Mouse (Mus musculus) CH12.LX (cell line): Measurements from ENCODE around the gene Glra1.

Source experiments
- BHLHE40 ChIP-seq: IDR thresholded peaks from 2 replicates; pipeline ENCODE4 v1.6.1; 2011; ENCODE audit warnings: mild to moderate bottlenecking, low read depth, low read length, improper control_type of control experiment
- CHD2 ChIP-seq: IDR thresholded peaks from 2 replicates; pipeline ENCODE4 v1.6.1; 2011; ENCODE audit warnings: low read length, improper control_type of control experiment
- CTCF ChIP-seq, 2 experiments: IDR thresholded peaks in 1 of 2; conservative IDR thresholded peaks in 1 of 2; 2 replicates each; pipeline ENCODE4 v1.5.1; 2011 to 2012; ENCODE audit warnings: low read depth in 2 of 2, low read length in 2 of 2, improper control_type of control experiment in 1 of 2, inconsistent platforms in 1 of 2, mild to moderate bottlenecking in 1 of 2, moderate library complexity in 1 of 2
- E2F4 ChIP-seq: IDR thresholded peaks from 2 replicates; pipeline ENCODE4 v1.6.1; 2011; ENCODE audit warnings: low read depth, low read length, improper control_type of control experiment; ENCODE audit not compliant: insufficient replicate concordance
- EP300 ChIP-seq: IDR thresholded peaks from 2 replicates; pipeline ENCODE4 v1.6.1; 2011; ENCODE audit warnings: low read length, improper control_type of control experiment
- HCFC1 ChIP-seq: IDR thresholded peaks from 2 replicates; pipeline ENCODE4 v1.6.1; 2012; ENCODE audit warnings: low read depth, mild to moderate bottlenecking, inconsistent platforms, low read length, improper control_type of control experiment
- JUND ChIP-seq: conservative IDR thresholded peaks from 2 replicates; pipeline ENCODE4 v1.6.1; 2011; ENCODE audit warnings: low read depth, low read length, improper control_type of control experiment
- KAT2A ChIP-seq: IDR thresholded peaks from 2 replicates; pipeline ENCODE4 v1.6.1; 2012; ENCODE audit warnings: low read length, improper control_type of control experiment, inconsistent platforms; ENCODE audit not compliant: insufficient replicate concordance
- MAFK ChIP-seq: IDR thresholded peaks from 2 replicates; pipeline ENCODE4 v1.6.1; 2011; ENCODE audit warnings: low read length, improper control_type of control experiment; ENCODE audit not compliant: insufficient replicate concordance
- NRF1 ChIP-seq: IDR thresholded peaks from 2 replicates; pipeline ENCODE4 v1.6.1; 2014; ENCODE audit warnings: low read depth, mild to moderate bottlenecking, inconsistent platforms, low read length, improper control_type of control experiment, moderate library complexity
- POLR2A ChIP-seq: IDR thresholded peaks from 2 replicates; pipeline ENCODE4 v1.6.1; 2011; ENCODE audit warnings: low read depth, mild to moderate bottlenecking, improper control_type of control experiment, low read length
- RCOR1 ChIP-seq: conservative IDR thresholded peaks from 2 replicates; pipeline ENCODE4 v1.6.1; 2012; ENCODE audit warnings: low read depth, mild to moderate bottlenecking, inconsistent platforms, low read length, improper control_type of control experiment
- SIN3A ChIP-seq: IDR thresholded peaks from 2 replicates; pipeline ENCODE4 v1.6.1; 2012; ENCODE audit warnings: low read length, improper control_type of control experiment, inconsistent platforms
- USF1 ChIP-seq: IDR thresholded peaks from 2 replicates; pipeline ENCODE4 v1.6.1; 2014; ENCODE audit warnings: low read depth, mild to moderate bottlenecking, inconsistent platforms, low read length, improper control_type of control experiment

DNA sequence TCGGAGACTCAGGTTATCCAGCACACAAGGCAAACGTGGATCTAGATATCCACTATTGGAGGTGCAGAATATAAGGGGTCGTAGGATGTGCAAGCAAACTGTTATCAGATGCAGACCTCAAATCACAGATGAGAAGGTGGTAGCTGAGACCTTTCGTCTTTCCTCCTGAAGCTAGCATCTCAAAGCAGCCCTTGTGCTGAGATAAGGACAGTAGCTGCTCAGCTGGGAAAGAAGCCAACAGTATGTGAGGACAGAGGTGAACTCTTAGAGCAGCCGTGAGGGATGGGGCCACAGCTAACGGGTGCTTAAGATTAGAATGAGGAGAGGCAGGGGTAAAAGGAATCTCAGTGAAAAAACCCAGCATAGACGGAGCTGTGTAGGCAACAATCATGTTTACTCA, 65.9 kb downstream of the Glra1 start:
- no peak for TF ChIP-seq POLR2A
- no peak for TF ChIP-seq RCOR1
- TF ChIP-seq EP300: no peak
- TF ChIP-seq CTCF (conservative IDR thresholded peaks at IDR 0.05 in 1 of 2, IDR thresholded peaks at IDR 0.05 in 1 of 2; ENCODE audit: low read depth in 2 of 2, low read length in 2 of 2): no peak
- no peak for TF ChIP-seq KAT2A
- TF ChIP-seq JUND: no peak
- no peak for TF ChIP-seq MAFK
- no peak for TF ChIP-seq USF1
- no peak for TF ChIP-seq CHD2
- TF ChIP-seq E2F4: no peak
- TF ChIP-seq NRF1: no peak
- TF ChIP-seq HCFC1: no peak
- no peak for TF ChIP-seq SIN3A
- TF ChIP-seq BHLHE40: no peak
